Mouse (Mus musculus): ENCODE measurements around the gene Nup93.

- TF ChIP-seq CTCF (IDR thresholded peaks at IDR 0.05; ENCODE audit: borderline replicate concordance, insufficient read depth, low read depth, low read length) (no peak), POLR2A (IDR thresholded peaks at IDR 0.05; ENCODE audit: borderline replicate concordance, insufficient read depth, low read length) (no peak)
These were observed 99.7 kb downstream of the Nup93 start for GRCm38 (mm10) chr8:94314069-94314468.

Data from cerebellum, adult 2 months (tissue).